Mouse (Mus musculus): ENCODE measurements around the gene Spats2.

- TF ChIP-seq EP300 (optimal IDR thresholded peaks at IDR 0.05) (no peak), CTCF (IDR thresholded peaks at IDR 0.05; ENCODE audit: low read depth) (no peak)
Observed at GRCm38 (mm10) chr15:99259730-99260252, 134.1 kb downstream of the Spats2 start.
